Mouse (Mus musculus) MEL (cell line): Measurements from ENCODE around the gene Mark4.

ENCODE experiments used
- CTCF ChIP-seq, 3 experiments: IDR thresholded peaks in 2 of 3; conservative IDR thresholded peaks in 1 of 3; 2 replicates each; pipeline ENCODE4 v1.5.1; 2011 to 2012; ENCODE audit warnings: low read length in 3 of 3, low read depth in 2 of 3, mild to moderate bottlenecking in 2 of 3, improper control_type of control experiment in 1 of 3, inconsistent platforms in 1 of 3, mixed read lengths in 1 of 3, moderate library complexity in 1 of 3; ENCODE audit not compliant: control insufficient read depth in 1 of 3, insufficient read depth in 1 of 3, poor library complexity in 1 of 3, severe bottlenecking in 1 of 3
- EP300 ChIP-seq, 2 experiments: IDR thresholded peaks; 2 replicates each; pipeline ENCODE4 v1.6.1; 2011; ENCODE audit warnings: improper control_type of control experiment in 2 of 2, low read length in 2 of 2, low read depth in 1 of 2, mild to moderate bottlenecking in 1 of 2
- HCFC1 ChIP-seq: IDR thresholded peaks from 2 replicates; pipeline ENCODE4 v1.6.1; 2012; ENCODE audit warnings: low read depth, mild to moderate bottlenecking, inconsistent platforms, low read length, improper control_type of control experiment, moderate library complexity
- JUND ChIP-seq: IDR thresholded peaks from 2 replicates; pipeline ENCODE4 v1.6.1; 2011; ENCODE audit warnings: low read depth, mild to moderate bottlenecking, improper control_type of control experiment, low read length
- MAFK ChIP-seq: IDR thresholded peaks from 2 replicates; pipeline ENCODE4 v1.6.1; 2011; ENCODE audit warnings: low read depth, mild to moderate bottlenecking, low read length, improper control_type of control experiment, borderline replicate concordance
- MAZ ChIP-seq: IDR thresholded peaks from 2 replicates; pipeline ENCODE4 v1.6.1; 2012; ENCODE audit warnings: low read depth, mild to moderate bottlenecking, inconsistent platforms, low read length, improper control_type of control experiment
- POLR2A ChIP-seq, 2 experiments: IDR thresholded peaks; 2 replicates each; pipeline ENCODE4 v1.6.1; 2011 to 2012; ENCODE audit warnings: low read length in 2 of 2, mild to moderate bottlenecking in 2 of 2, control low read depth in 1 of 2, improper control_type of control experiment in 1 of 2, low read depth in 1 of 2, moderate library complexity in 1 of 2; ENCODE audit not compliant: control insufficient read depth in 1 of 2, insufficient read depth in 1 of 2, poor library complexity in 1 of 2

GRCm38 (mm10) chr7:19455819-19456495 lies 2.7 kb downstream of the Mark4 start:
- TF ChIP-seq MAFK (no peak), CTCF (IDR thresholded peaks at IDR 0.05 in 2 of 3, conservative IDR thresholded peaks at IDR 0.05 in 1 of 3; ENCODE audit: control insufficient read depth in 1 of 3, insufficient read depth in 1 of 3, low read depth in 2 of 3, low read length in 3 of 3, poor library complexity in 1 of 3, severe bottlenecking in 1 of 3) (no peak), HCFC1 (no peak), JUND (no peak), MAZ (no peak), EP300 (IDR thresholded peaks at IDR 0.05; ENCODE audit: low read depth in 1 of 2, low read length in 2 of 2) (no peak), POLR2A (IDR thresholded peaks at IDR 0.05; ENCODE audit: control insufficient read depth in 1 of 2, insufficient read depth in 1 of 2, low read depth in 1 of 2, low read length in 2 of 2, poor library complexity in 1 of 2) (no peak)
